Mouse (Mus musculus) limb, embryonic 12.5 days (tissue): Measurements from ENCODE around the gene Snupn. TPM values are rescaled to one million over a fixed set of nuclear protein-coding genes. Genes with fewer than 3 reads are reported as not detected.
"Not testable (repeated sequence)": the region's sequence is repeated elsewhere in the genome, so short reads cannot be mapped to it uniquely, and the experiment has no call there.

Experiments used
- ATAC-seq: fragments of 200-750 bp; cut with Nextera tagmentation; 2 replicates; pipeline ENCODE4 v1.8.0; 2017; ENCODE audit warnings: low read depth, moderate TSS enrichment; ENCODE audit not compliant: insufficient number of reproducible peaks, insufficient read depth, low FRiP score, low TSS enrichment
- H3K27ac ChIP-seq: fragments of 300-500 bp; sonication (generic); 2 replicates; pipeline ENCODE4 v1.5.1; 2016; ENCODE audit warnings: mild to moderate bottlenecking, moderate library complexity
- H3K27me3 ChIP-seq: fragments of 300-500 bp; sonication (generic); 2 replicates; pipeline ENCODE4 v1.6.1; 2016; ENCODE audit warnings: mild to moderate bottlenecking, moderate library complexity
- H3K36me3 ChIP-seq: fragments of 300-500 bp; sonication (generic); 2 replicates; pipeline ENCODE4 v1.6.1; 2016; ENCODE audit warnings: mild to moderate bottlenecking, moderate library complexity
- H3K4me1 ChIP-seq: fragments of 300-500 bp; sonication (generic); replicated peaks from 2 replicates; pipeline ENCODE4 v1.6.1; 2016
- H3K4me2 ChIP-seq: fragments of 300-500 bp; sonication (generic); 2 replicates; pipeline ENCODE4 v1.6.1; 2016; ENCODE audit warnings: mild to moderate bottlenecking, moderate library complexity
- H3K4me3 ChIP-seq: fragments of 300-500 bp; sonication (generic); replicated peaks from 2 replicates; pipeline ENCODE4 v1.5.1; 2016; ENCODE audit warnings: mild to moderate bottlenecking
- H3K9ac ChIP-seq: fragments of 300-500 bp; sonication (generic); replicated peaks from 2 replicates; pipeline ENCODE4 v1.6.1; 2016; ENCODE audit warnings: mild to moderate bottlenecking, moderate library complexity
- H3K9me3 ChIP-seq: fragments of 300-500 bp; sonication (generic); 2 replicates; pipeline ENCODE4 v1.6.1; 2016; ENCODE audit warnings: mild to moderate bottlenecking, moderate library complexity
- WGBS: fragments of 180-500 bp; shearing (Covaris S2); methylation state at CpG from one replicate; pipeline ENCODE4 v1.1.7; 2016; 5-methylcytosine and 5-hydroxymethylcytosine counted together
- polyA plus RNA-seq: library from polyadenylated mRNA; unstranded; fragments of >200 nt; fragmentation: Nextera tagmentation; extraction: Ambion mirVana; gene quantifications from 2 replicates; pipeline ENCODE4 v1.2.1, GENCODE M21; 2016

Snupn gene
- polyA plus RNA-seq = 27.1 and 29.2 TPM in 2 replicates

GRCm38 (mm10) chr9:56950414-56951400, at the start of gene Snupn:
Gene Snupn, plus strand, starts transcription at chr9:56950878.
- Histone ChIP-seq H3K9me3 (no peaks in the 10 kb centered on the region), H3K4me1 (peaks cover 9% of the 10 kb centered on the region; the same call in 1 of the 2 replicates), H3K27me3 (no peaks in the 10 kb centered on the region), H3K36me3 (0 out of 2 replicates have a peak, but pooled peaks cover 3% of the 10 kb centered on the region), H3K27ac (peak within 1 kb of the TSS; percentile 91), H3K4me2 (peak within 1 kb of the TSS; percentile 65), H3K9ac (peak within 1 kb of the TSS; percentile 70), H3K4me3 (peak within 1 kb of the TSS; percentile 55)
- under 1% methylated on average over 50 of the region's 50 CpGs for WGBS
- peak; percentile 98 for ATAC-seq

- no peak for ATAC-seq
- Histone ChIP-seq H3K4me1 (peaks cover 12% of the 10 kb centered on the region; the same call in 1 of the 2 replicates), H3K4me2 (no peak overlapping the region; the same call in 1 of the 2 replicates), H3K9me3 (no peaks in the 10 kb centered on the region), H3K4me3 (no peak overlapping the region), H3K36me3 (no peaks in the 10 kb centered on the region), H3K27ac (no peak overlapping the region), H3K9ac (no peak overlapping the region), H3K27me3 (no peaks in the 10 kb centered on the region)
- WGBS = 62% methylated on average over 8 of the region's 8 CpGs
Measured at GRCm38 (mm10) chr9:56901187-56901586, 49.5 kb upstream of the Snupn start.

- 74% methylated on average over 3 of the region's 3 CpGs for WGBS
Measured at GRCm38 (mm10) chr9:56903662-56904061, 47.0 kb upstream of the Snupn start.

GRCm38 (mm10) chr9:56907549-56907948, 43.1 kb upstream of the Snupn start:
- Histone ChIP-seq H3K9me3 (no peaks in the 10 kb centered on the region), H3K4me2 (no peak overlapping the region), H3K4me3 (no peak overlapping the region), H3K4me1 (no peaks in the 10 kb centered on the region), H3K36me3 (no peaks in the 10 kb centered on the region), H3K27ac (no peak overlapping the region), H3K9ac (no peak overlapping the region), H3K27me3 (no peaks in the 10 kb centered on the region)
- WGBS = 86% methylated on average over 9 of the region's 9 CpGs
- no peak for ATAC-seq

More at GRCm38 (mm10) chr9:56903662-56904061, 47.0 kb upstream of the Snupn start:
- Histone ChIP-seq H3K27ac (no peak overlapping the region), H3K27me3 (no peaks in the 10 kb centered on the region), H3K4me3 (no peak overlapping the region), H3K9me3 (no peaks in the 10 kb centered on the region), H3K9ac (no peak overlapping the region), H3K36me3 (no peaks in the 10 kb centered on the region), H3K4me2 (no peak overlapping the region), H3K4me1 (peaks cover 3% of the 10 kb centered on the region; the same call in 1 of the 2 replicates)
- no peak for ATAC-seq

- H3K27me3 ChIP-seq, H3K4me3 ChIP-seq, H3K4me1 ChIP-seq, H3K27ac ChIP-seq, H3K9ac ChIP-seq, H3K4me2 ChIP-seq, H3K9me3 ChIP-seq, ATAC-seq: not testable (repeated sequence)
- WGBS = 39% methylated on average over 4 of the region's 4 CpGs
- peaks cover 12% of the 10 kb centered on the region for H3K36me3 ChIP-seq
Measured at GRCm38 (mm10) chr9:56909991-56910390, 40.7 kb upstream of the Snupn start.

- Histone ChIP-seq H3K9ac (no peak overlapping the region), H3K4me2 (no peak overlapping the region), H3K4me3 (no peak overlapping the region), H3K36me3 (peaks cover 23% of the 10 kb centered on the region), H3K9me3 (no peaks in the 10 kb centered on the region), H3K27me3 (no peaks in the 10 kb centered on the region), H3K4me1 (0 out of 2 replicates have a peak, but pooled peaks cover 4% of the 10 kb centered on the region), H3K27ac (no peak overlapping the region)
- ATAC-seq = no peak
- 71% methylated on average over 1 of the region's 1 CpGs for WGBS
Measured at GRCm38 (mm10) chr9:56911017-56911416, 39.7 kb upstream of the Snupn start.

GRCm38 (mm10) chr9:56913991-56914390, 36.7 kb upstream of the Snupn start:
- 73% methylated on average over 9 of the region's 9 CpGs for WGBS
- no peak for ATAC-seq
- H3K4me2 ChIP-seq = no peak overlapping the region
- peaks cover 52% of the 10 kb centered on the region for H3K36me3 ChIP-seq
- H3K9ac ChIP-seq = no peak overlapping the region
- H3K27ac ChIP-seq = peak overlapping the region; percentile 12; the same call in 1 of the 2 replicates
- H3K4me3 ChIP-seq = no peak overlapping the region
- H3K27me3 ChIP-seq = no peaks in the 10 kb centered on the region
- no peaks in the 10 kb centered on the region for H3K9me3 ChIP-seq
- H3K4me1 ChIP-seq = 0 out of 2 replicates have a peak, but pooled peaks cover 4% of the 10 kb centered on the region

GRCm38 (mm10) chr9:56915116-56915515, 35.6 kb upstream of the Snupn start:
- 0 out of 2 replicates have a peak, but pooled peaks cover 4% of the 10 kb centered on the region for H3K4me1 ChIP-seq
- H3K9ac ChIP-seq = no peak overlapping the region
- peaks cover 64% of the 10 kb centered on the region for H3K36me3 ChIP-seq
- WGBS = 77% methylated on average over 1 of the region's 1 CpGs
- H3K27ac ChIP-seq = no peak overlapping the region
- H3K27me3 ChIP-seq = no peaks in the 10 kb centered on the region
- ATAC-seq = no peak
- no peak overlapping the region for H3K4me3 ChIP-seq
- no peaks in the 10 kb centered on the region for H3K9me3 ChIP-seq
- no peak overlapping the region for H3K4me2 ChIP-seq

- H3K4me3 ChIP-seq = no peak overlapping the region
- H3K36me3 ChIP-seq = peaks cover 71% of the 10 kb centered on the region
- 84% methylated on average over 5 of the region's 5 CpGs for WGBS
- H3K4me1 ChIP-seq = 0 out of 2 replicates have a peak, but pooled peaks cover 4% of the 10 kb centered on the region
- H3K27ac ChIP-seq = no peak overlapping the region
- H3K9ac ChIP-seq = no peak overlapping the region
- ATAC-seq = no peak
- no peak overlapping the region for H3K4me2 ChIP-seq
- H3K9me3 ChIP-seq = no peaks in the 10 kb centered on the region
- no peaks in the 10 kb centered on the region for H3K27me3 ChIP-seq
Measured at GRCm38 (mm10) chr9:56915695-56916410, 34.8 kb upstream of the Snupn start.

- Histone ChIP-seq H3K4me2 (no peak overlapping the region), H3K27me3 (no peaks in the 10 kb centered on the region), H3K9ac (no peak overlapping the region), H3K4me1 (0 out of 2 replicates have a peak, but pooled peaks cover 4% of the 10 kb centered on the region), H3K27ac (no peak overlapping the region), H3K36me3 (peaks cover 83% of the 10 kb centered on the region), H3K9me3 (peaks cover 4% of the 10 kb centered on the region; the same call in 1 of the 2 replicates), H3K4me3 (no peak overlapping the region)
- no peak for ATAC-seq
- 72% methylated on average over 2 of the region's 2 CpGs for WGBS
Measured at GRCm38 (mm10) chr9:56917131-56917530, 33.5 kb upstream of the Snupn start.

- H3K4me2 ChIP-seq = no peak overlapping the region
- no peak overlapping the region for H3K4me3 ChIP-seq
- peaks cover 94% of the 10 kb centered on the region for H3K36me3 ChIP-seq
- H3K9me3 ChIP-seq = peaks cover 4% of the 10 kb centered on the region; the same call in 1 of the 2 replicates
- H3K27me3 ChIP-seq = no peaks in the 10 kb centered on the region
- H3K9ac ChIP-seq = no peak overlapping the region
- no peak for ATAC-seq
- WGBS = 91% methylated on average over 13 of the region's 13 CpGs
- H3K4me1 ChIP-seq = peaks cover 13% of the 10 kb centered on the region
- H3K27ac ChIP-seq = no peak overlapping the region
Measured at GRCm38 (mm10) chr9:56918466-56918865, 32.2 kb upstream of the Snupn start.
